Mouse (Mus musculus) forebrain, embryonic 14.5 days (tissue): ENCODE data around the gene Scrn1. TPM values are rescaled to one million over a fixed set of nuclear protein-coding genes. Genes with fewer than 3 reads are reported as not detected.

Source experiments
- ATAC-seq: fragments of 200-750 bp; cut with Nextera tagmentation; 2 replicates; pipeline ENCODE4 v1.8.0; 2017; ENCODE audit warnings: mild to moderate bottlenecking, moderate library complexity
- DNase-seq: peaks from one replicate; pipeline ENCODE4 v3.0.0-alpha.2; 2015; ENCODE audit warnings: low spot score
- H3K27ac ChIP-seq: fragments of 300-500 bp; sonication (generic); 2 replicates; pipeline ENCODE4 v1.5.1; 2014; ENCODE audit warnings: low read depth, mild to moderate bottlenecking, control low read depth, low read length, moderate library complexity
- H3K27me3 ChIP-seq: fragments of 300-500 bp; sonication (generic); replicated peaks from 2 replicates; pipeline ENCODE4 v1.6.1; 2014; ENCODE audit warnings: low read length, control low read depth, mixed read lengths; ENCODE audit not compliant: control insufficient read depth, insufficient read depth
- H3K36me3 ChIP-seq: fragments of 300-500 bp; sonication (generic); 2 replicates; pipeline ENCODE4 v1.6.1; 2014; ENCODE audit warnings: low read length, control low read depth; ENCODE audit not compliant: control insufficient read depth, insufficient read depth
- H3K4me1 ChIP-seq: fragments of 300-500 bp; sonication (generic); 2 replicates; pipeline ENCODE4 v1.6.1; 2014; ENCODE audit warnings: antibody characterized with exemption, low read length, control low read depth; ENCODE audit not compliant: control insufficient read depth, insufficient read depth
- H3K4me2 ChIP-seq: fragments of 300-500 bp; sonication (generic); 2 replicates; pipeline ENCODE4 v1.6.1; 2014; ENCODE audit warnings: mild to moderate bottlenecking, control low read depth, low read length
- H3K4me3 ChIP-seq: fragments of 300-500 bp; sonication (generic); 2 replicates; pipeline ENCODE4 v1.5.1; 2014; ENCODE audit warnings: low read depth, low read length, control low read depth
- H3K9ac ChIP-seq: fragments of 300-500 bp; sonication (generic); 2 replicates; pipeline ENCODE4 v1.6.1; 2014; ENCODE audit warnings: mild to moderate bottlenecking, low read length, control low read depth, moderate library complexity
- H3K9me3 ChIP-seq: fragments of 300-500 bp; sonication (generic); replicated peaks from 2 replicates; pipeline ENCODE4 v1.6.1; 2016; ENCODE audit warnings: low read length, control low read depth, mixed read lengths; ENCODE audit not compliant: control insufficient read depth
- WGBS: fragments of 180-500 bp; shearing (Covaris S2); extraction: QIAGEN DNeasy Blood & Tissue Kit; methylation state at CpG from one replicate; pipeline ENCODE4 v1.1.7; 2014; 5-methylcytosine and 5-hydroxymethylcytosine counted together
- polyA plus RNA-seq: library from polyadenylated mRNA; unstranded; fragments of >200 nt; fragmentation: Nextera tagmentation; extraction: Ambion mirVana; gene quantifications from 2 replicates; pipeline ENCODE4 v1.2.1, GENCODE M21; 2014

Scrn1 gene
- polyA plus RNA-seq, 1 experiment from 2014 or later, result 134 TPM

DNA sequence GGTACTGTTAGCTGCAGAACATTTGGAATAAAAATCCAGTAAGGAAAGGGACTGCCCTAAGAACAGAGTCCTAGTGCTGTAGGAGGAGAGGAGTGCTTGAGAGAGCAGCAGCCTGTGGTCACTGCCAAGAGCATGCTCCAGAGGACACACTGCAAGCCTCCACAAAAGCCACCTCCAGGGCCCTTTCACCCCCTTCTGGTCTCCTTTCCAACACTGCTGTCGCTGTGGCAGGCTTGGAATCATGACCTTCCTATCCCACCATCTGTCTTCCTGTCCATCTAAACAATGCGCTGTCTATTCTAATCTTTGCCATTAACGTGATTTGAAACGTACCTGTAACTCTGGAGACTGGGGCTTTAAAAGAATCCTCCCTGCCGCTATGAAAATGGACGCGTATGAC, 7.8 kb downstream of the Scrn1 start:
- WGBS, result 68% methylated on average over 7 of the region's 7 CpGs
- H3K4me3 ChIP-seq, result no peak overlapping the region
- DNase-seq (no peak), ATAC-seq (no peak)
- H3K36me3 ChIP-seq, result 0 out of 2 replicates have a peak, but pooled peaks cover 3% of the 10 kb centered on the region
- no peak overlapping the region for H3K9ac ChIP-seq
- H3K4me2 ChIP-seq, result no peak overlapping the region
- H3K4me1 ChIP-seq, result peaks cover 56% of the 10 kb centered on the region
- no peaks in the 10 kb centered on the region for H3K9me3 ChIP-seq
- peak overlapping the region; percentile 44; the same call in 1 of the 2 replicates for H3K27ac ChIP-seq
- no peaks in the 10 kb centered on the region for H3K27me3 ChIP-seq

DNA sequence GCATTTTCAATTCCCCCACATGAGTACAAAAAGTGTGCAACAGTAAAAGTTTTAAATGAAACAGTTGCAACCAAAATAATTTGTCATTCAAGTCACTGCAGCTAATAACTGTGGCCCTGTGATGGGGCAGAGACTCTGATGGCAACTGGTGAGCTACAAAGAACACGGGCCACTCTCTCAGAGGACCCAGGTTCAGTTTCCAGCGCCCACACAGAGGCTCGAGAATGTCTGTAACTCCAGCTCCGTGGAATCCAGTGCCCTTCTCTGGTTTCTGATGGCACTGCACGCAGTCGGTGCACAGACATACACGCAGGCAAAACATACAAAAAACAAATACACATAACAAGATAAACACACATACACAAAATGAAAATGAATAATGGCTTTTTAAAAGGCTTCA, 8.6 kb downstream of the Scrn1 start:
- no peak overlapping the region for H3K4me2 ChIP-seq
- no peak overlapping the region for H3K4me3 ChIP-seq
- H3K27me3 ChIP-seq, result no peaks in the 10 kb centered on the region
- H3K9me3 ChIP-seq, result no peaks in the 10 kb centered on the region
- no peak overlapping the region for H3K27ac ChIP-seq
- ATAC-seq (no peak), DNase-seq (no peak)
- no peak overlapping the region for H3K9ac ChIP-seq
- 96% methylated on average over 7 of the region's 7 CpGs for WGBS
- 0 out of 2 replicates have a peak, but pooled peaks cover 3% of the 10 kb centered on the region for H3K36me3 ChIP-seq
- H3K4me1 ChIP-seq, result peaks cover 58% of the 10 kb centered on the region

DNA sequence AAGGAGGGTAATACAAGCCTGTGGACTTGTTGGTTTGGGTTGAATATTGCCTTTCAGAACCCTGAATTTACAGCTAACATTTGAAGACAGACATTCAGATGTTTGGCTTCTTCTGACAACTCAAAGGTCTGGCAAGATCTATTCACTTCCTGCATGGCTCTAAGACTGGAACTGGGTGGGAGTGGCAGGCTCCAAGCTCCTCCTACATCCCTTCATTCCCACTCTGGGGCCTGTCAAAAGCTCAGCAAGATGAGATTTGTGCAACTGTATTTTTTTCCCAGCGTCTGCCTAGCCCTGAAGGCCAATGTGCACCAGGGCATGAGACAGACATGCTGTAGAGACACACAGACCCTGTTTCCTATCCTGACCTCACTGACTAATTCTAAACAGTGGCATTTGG, 10.5 kb downstream of the Scrn1 start:
- 0 out of 2 replicates have a peak, but pooled peaks cover 3% of the 10 kb centered on the region for H3K36me3 ChIP-seq
- ATAC-seq (no peak), DNase-seq (no peak)
- no peaks in the 10 kb centered on the region for H3K27me3 ChIP-seq
- 18% methylated on average over 1 of the region's 1 CpGs for WGBS
- H3K4me2 ChIP-seq, result no peak overlapping the region
- peak overlapping the region; percentile 91; the same call in 1 of the 2 replicates for H3K27ac ChIP-seq
- H3K9me3 ChIP-seq, result no peaks in the 10 kb centered on the region
- no peak overlapping the region for H3K9ac ChIP-seq
- H3K4me3 ChIP-seq, result no peak overlapping the region
- peaks cover 63% of the 10 kb centered on the region for H3K4me1 ChIP-seq

DNA sequence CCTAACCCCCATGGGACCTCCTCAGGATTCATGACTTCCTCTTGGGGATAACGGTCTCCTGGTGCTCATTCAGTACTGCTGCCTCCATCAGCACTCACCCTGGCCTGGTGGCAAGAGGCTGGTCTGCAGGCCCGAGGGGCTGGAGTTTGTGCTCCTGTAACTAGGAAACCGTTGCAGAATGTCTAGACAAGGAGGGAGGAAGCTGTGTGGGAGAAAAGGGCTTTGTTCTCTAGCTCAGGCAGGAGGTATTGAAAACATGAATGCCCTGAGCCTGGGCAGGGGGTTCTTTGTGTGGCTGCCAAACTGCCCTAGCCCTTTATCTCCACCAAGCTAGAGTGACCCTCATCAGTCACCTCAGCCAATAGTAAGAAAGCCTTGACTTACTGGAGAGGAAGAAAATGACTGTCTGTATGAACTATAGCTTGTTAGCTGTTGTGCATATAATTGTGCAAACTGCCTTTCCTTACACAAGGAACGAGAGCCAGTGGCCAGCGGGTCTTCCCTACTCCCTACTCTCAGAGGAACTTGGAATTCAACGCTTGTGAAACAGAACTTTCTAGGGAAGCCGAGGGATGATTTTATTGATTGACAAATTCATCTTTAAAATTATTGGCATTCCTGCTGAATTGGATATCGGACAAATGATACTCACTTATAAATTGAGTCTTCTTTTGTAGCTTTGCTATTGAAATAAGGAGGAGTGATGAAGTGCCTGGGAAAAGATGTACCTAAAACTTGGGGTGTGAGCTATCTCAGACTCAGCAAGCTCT, 11.8 kb downstream of the Scrn1 start:
- 3% methylated on average over 8 of the region's 8 CpGs for WGBS
- Histone ChIP-seq H3K4me3 (no peak overlapping the region), H3K4me1 (peaks cover 70% of the 10 kb centered on the region), H3K36me3 (0 out of 2 replicates have a peak, but pooled peaks cover 3% of the 10 kb centered on the region), H3K27me3 (no peaks in the 10 kb centered on the region), H3K4me2 (peak overlapping the region; percentile 20), H3K27ac (peak overlapping the region; percentile 91), H3K9ac (peak overlapping the region; percentile 32; the same call in 1 of the 2 replicates), H3K9me3 (no peaks in the 10 kb centered on the region)
- DNase-seq, result peak; percentile 93
- peak; percentile 80 for ATAC-seq

DNA sequence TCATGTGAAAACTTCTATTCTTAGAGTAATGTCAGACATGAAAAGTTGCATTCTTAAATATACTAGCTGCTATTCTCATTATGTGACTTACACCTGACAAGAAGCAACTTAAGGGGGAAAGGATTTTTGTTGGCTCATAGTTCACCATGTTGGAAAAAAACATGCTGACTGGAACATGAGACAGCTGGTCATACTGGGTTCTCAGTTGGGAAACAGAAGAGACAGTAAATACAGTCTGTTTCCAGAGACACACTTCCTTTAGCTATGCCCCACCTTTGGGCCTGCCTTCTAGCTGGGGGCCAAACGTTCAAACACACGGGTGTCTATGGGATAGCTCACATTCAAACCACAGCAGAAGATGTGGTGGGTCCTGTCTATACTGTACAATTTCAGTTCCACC, 12.7 kb downstream of the Scrn1 start:
- peak overlapping the region; percentile 32; the same call in 1 of the 2 replicates for H3K9ac ChIP-seq
- H3K27me3 ChIP-seq, result no peaks in the 10 kb centered on the region
- H3K4me2 ChIP-seq, result peak overlapping the region; percentile 19
- DNase-seq (peak; percentile 47), ATAC-seq (no peak)
- H3K36me3 ChIP-seq, result 0 out of 2 replicates have a peak, but pooled peaks cover 3% of the 10 kb centered on the region
- no peaks in the 10 kb centered on the region for H3K9me3 ChIP-seq
- H3K4me1 ChIP-seq, result peaks cover 74% of the 10 kb centered on the region
- peak overlapping the region; percentile 91 for H3K27ac ChIP-seq
- H3K4me3 ChIP-seq, result no peak overlapping the region
- WGBS, result 20% methylated on average over 2 of the region's 2 CpGs

DNA sequence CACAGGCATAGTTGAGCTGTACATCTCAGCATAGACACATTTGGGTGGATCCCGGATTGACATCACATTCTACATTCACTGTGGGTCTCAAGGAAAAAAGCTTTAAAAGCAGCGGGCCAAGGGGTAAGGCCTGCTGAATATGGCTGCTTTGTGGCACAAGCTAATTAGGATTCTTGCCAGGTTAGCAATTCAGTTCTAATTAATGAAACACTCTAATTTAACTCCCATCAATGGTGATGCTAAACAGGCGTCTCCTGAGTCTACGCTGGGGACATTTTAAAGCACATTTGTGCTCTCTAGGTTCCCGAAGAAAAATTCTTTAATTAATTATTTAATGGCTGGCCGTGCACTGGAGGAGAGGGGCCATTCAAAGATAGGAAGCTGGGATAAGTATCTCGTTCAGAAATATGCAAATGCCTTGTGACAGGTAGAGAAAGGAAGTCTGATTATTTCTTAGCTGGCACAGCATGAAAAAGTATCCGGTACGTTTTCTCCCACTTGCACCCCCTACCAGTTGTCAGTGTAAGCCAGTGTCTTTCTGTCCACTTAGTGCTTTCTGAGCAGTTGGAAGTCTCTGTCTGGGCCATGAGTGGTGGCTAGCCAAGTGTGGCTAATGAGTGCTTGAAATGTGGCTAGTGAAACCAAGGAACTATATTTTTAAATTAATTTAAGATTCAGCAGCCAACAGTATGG, 13.4 kb downstream of the Scrn1 start:
- H3K4me2 ChIP-seq, result peak overlapping the region; percentile 3; the same call in 1 of the 2 replicates
- 3% methylated on average over 9 of the region's 9 CpGs for WGBS
- H3K4me3 ChIP-seq, result no peak overlapping the region
- DNase-seq (peak; percentile 95), ATAC-seq (peak; percentile 86)
- H3K36me3 ChIP-seq, result 0 out of 2 replicates have a peak, but pooled peaks cover 3% of the 10 kb centered on the region
- H3K4me1 ChIP-seq, result peaks cover 74% of the 10 kb centered on the region
- no peaks in the 10 kb centered on the region for H3K9me3 ChIP-seq
- H3K27me3 ChIP-seq, result no peaks in the 10 kb centered on the region
- H3K27ac ChIP-seq, result peak overlapping the region; percentile 91
- H3K9ac ChIP-seq, result no peak overlapping the region

DNA sequence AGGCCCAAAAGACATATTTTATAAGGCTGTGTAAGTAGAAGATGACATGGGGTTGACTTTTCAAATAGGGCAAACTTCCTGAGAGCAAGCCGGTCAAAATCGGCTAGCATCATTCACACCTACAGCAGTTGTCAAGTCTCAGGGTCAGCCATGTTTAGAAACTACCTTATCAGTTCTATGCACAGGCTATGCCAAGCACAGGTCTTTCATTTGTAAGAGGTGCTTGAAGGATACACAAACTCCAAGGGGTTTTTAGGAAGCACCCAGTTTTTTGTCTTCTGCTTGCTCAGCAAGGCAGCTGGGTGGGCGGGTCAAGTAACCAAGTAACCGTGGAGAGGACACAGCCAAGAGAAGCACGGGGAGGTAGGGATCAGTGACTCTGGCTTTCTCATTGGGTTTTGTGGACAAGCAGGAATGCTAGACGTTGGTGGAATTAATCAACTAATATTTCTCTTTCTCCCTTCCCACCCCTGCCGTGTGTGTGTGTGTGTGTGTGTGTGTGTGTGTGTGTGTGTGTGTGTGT, 15.4 kb downstream of the Scrn1 start:
- Histone ChIP-seq H3K9me3 (no peaks in the 10 kb centered on the region), H3K4me2 (no peak overlapping the region), H3K27me3 (no peaks in the 10 kb centered on the region), H3K27ac (no peak overlapping the region), H3K4me1 (peaks cover 67% of the 10 kb centered on the region), H3K9ac (no peak overlapping the region), H3K36me3 (0 out of 2 replicates have a peak, but pooled peaks cover 4% of the 10 kb centered on the region), H3K4me3 (no peak overlapping the region)
- 59% methylated on average over 6 of the region's 7 CpGs for WGBS
- DNase-seq (no peak), ATAC-seq (no peak)

DNA sequence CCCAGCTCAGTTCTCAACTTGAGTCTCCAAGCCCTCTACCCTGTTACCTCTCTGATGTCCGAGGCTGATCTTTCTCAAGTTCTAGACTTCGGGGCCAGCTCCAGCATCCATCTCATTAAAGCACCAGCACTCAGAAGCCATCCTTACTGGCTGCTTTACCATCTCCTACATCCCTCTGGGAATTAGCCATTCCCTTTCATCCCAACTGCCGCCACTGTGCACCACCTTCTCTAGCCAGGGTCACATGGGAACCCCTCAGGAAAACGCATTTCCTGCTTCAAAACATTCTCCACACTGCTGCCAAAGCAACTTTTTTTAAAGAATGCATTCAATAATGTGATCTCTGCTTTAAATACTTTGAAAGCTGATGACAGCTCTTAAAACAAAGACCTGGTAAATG, 17.0 kb downstream of the Scrn1 start:
- peaks cover 51% of the 10 kb centered on the region for H3K4me1 ChIP-seq
- H3K36me3 ChIP-seq, result peaks cover 17% of the 10 kb centered on the region
- H3K4me2 ChIP-seq, result no peak overlapping the region
- ATAC-seq, result no peak
- H3K4me3 ChIP-seq, result no peak overlapping the region
- H3K27ac ChIP-seq, result no peak overlapping the region; the same call in 1 of the 2 replicates
- WGBS, result 53% methylated on average over 4 of the region's 4 CpGs
- no peaks in the 10 kb centered on the region for H3K27me3 ChIP-seq
- DNase-seq, result no peak
- H3K9me3 ChIP-seq, result no peaks in the 10 kb centered on the region
- H3K9ac ChIP-seq, result no peak overlapping the region
